ENCODE assay signal across 8 mouse cellular contexts in the genomic region with DNA sequence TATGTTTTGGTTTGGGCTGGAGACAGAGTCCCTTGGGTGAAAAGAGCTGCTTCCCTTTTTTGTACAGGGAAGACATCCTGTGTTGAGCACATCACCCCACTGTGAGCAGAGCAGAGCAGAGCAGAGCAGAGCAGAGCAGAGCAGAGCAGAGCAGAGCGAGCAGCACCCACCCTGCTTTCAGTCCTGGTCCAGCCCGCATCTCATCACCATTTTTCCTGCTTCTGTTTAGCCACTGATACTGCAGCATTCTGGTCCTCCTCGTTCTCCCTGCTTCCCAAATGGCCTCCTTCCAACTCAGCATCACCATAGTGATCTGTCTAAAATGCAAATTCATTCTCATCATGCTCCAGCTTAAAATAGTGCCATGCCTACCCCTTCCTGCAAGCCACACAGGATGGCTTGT.
DNase-seq lines count a peak whose midpoint lies in the region; ATAC-seq and TF ChIP-seq lines count a peak whose summit lies in the region.
"Had no signal": no experiment of that assay in that cellular context is flagged by ENCODE, and none has a peak within 500 bp of the region (broad histone marks: within the 10 kb centered on the region; RNA-seq: fewer than 3 reads in every experiment).

No protein-coding gene starts in this region.

- intact Hi-C loops in gastrocnemius, postnatal 36 days (cut with DNase I), result no loop called here

- H3K27ac ChIP-seq in forebrain, embryonic 16.5 days (ENCODE audit: low read length), result no peak overlapping the region
- H3K27ac ChIP-seq in neural tube, embryonic 13.5 days (replicated peaks), result no peak overlapping the region
- H3K27ac ChIP-seq in heart, embryonic 12.5 days (ENCODE audit: poor library complexity, severe bottlenecking), result no peak overlapping the region
- H3K27ac ChIP-seq in lung, postnatal 0 days (ENCODE audit: low read length), result no peak overlapping the region
- H3K27ac ChIP-seq: heart, embryonic 15.5 days had no signal

- H3K36me3 ChIP-seq in forebrain, embryonic 16.5 days (ENCODE audit: control insufficient read depth, insufficient read depth), result no peaks in the 10 kb centered on the region
- H3K36me3 ChIP-seq in neural tube, embryonic 13.5 days, result no peaks in the 10 kb centered on the region
- H3K36me3 ChIP-seq in heart, embryonic 12.5 days, result no peaks in the 10 kb centered on the region
- H3K36me3 ChIP-seq in lung, postnatal 0 days (ENCODE audit: insufficient read depth, low read length), result no peaks in the 10 kb centered on the region
- H3K36me3 ChIP-seq: heart, embryonic 15.5 days had no signal

- H3K4me1 ChIP-seq in forebrain, embryonic 16.5 days (replicated peaks; ENCODE audit: control insufficient read depth, insufficient read depth, low read length), result peaks cover 6% of the 10 kb centered on the region
- H3K4me1 ChIP-seq in neural tube, embryonic 13.5 days (replicated peaks), result peaks cover 6% of the 10 kb centered on the region; the same call in 1 of the 2 replicates
- H3K4me1 ChIP-seq in heart, embryonic 12.5 days (replicated peaks), result no peaks in the 10 kb centered on the region
- no peaks in the 10 kb centered on the region for H3K4me1 ChIP-seq in lung, postnatal 0 days (ENCODE audit: insufficient read depth, low read depth, low read length)
- H3K4me1 ChIP-seq: heart, embryonic 15.5 days had no signal

- no peak overlapping the region for H3K4me3 ChIP-seq in forebrain, embryonic 16.5 days (replicated peaks; ENCODE audit: low read length)
- H3K4me3 ChIP-seq in neural tube, embryonic 13.5 days, result no peak overlapping the region
- no peak overlapping the region for H3K4me3 ChIP-seq in heart, embryonic 12.5 days
- no peak overlapping the region for H3K4me3 ChIP-seq in lung, postnatal 0 days (ENCODE audit: low read depth, low read length)
- H3K4me3 ChIP-seq: heart, embryonic 15.5 days had no signal

- 32% methylated on average over 3 of the region's 3 CpGs for WGBS in forebrain, embryonic 16.5 days
- 50% methylated on average over 3 of the region's 3 CpGs for WGBS in neural tube, embryonic 13.5 days
- 54% methylated on average over 3 of the region's 3 CpGs for WGBS in heart, embryonic 12.5 days
- WGBS in lung, postnatal 0 days, result 56% methylated on average over 3 of the region's 3 CpGs

- TF ChIP-seq EP300 in lung, postnatal 0 days (IDR thresholded peaks at IDR 0.05), result no peak

- no peaks in the 10 kb centered on the region for H3K27me3 ChIP-seq in forebrain, embryonic 16.5 days (replicated peaks; ENCODE audit: control insufficient read depth, insufficient read depth, low read length)
- H3K27me3 ChIP-seq in neural tube, embryonic 13.5 days, result no peaks in the 10 kb centered on the region
- H3K27me3 ChIP-seq in heart, embryonic 12.5 days (replicated peaks), result no peaks in the 10 kb centered on the region
- H3K27me3 ChIP-seq in lung, postnatal 0 days (replicated peaks; ENCODE audit: insufficient read depth, low read length), result no peaks in the 10 kb centered on the region
- H3K27me3 ChIP-seq: heart, embryonic 15.5 days had no signal

- DNase-seq in cerebellum, adult 11-12 months, result peak; percentile 18
- peak; percentile 75 to 93 for DNase-seq in layer of hippocampus, postnatal 14 days (ENCODE audit: low spot score in 2 of 2)
- DNase-seq in gastrocnemius, postnatal 36 days, result no peak
- DNase-seq in lung, postnatal 0 days (ENCODE audit: low spot score), result no peak

- H3K9ac ChIP-seq in forebrain, embryonic 16.5 days (replicated peaks; ENCODE audit: low read depth, low read length), result no peak overlapping the region
- no peak overlapping the region for H3K9ac ChIP-seq in neural tube, embryonic 13.5 days
- no peak overlapping the region for H3K9ac ChIP-seq in heart, embryonic 12.5 days
- H3K9ac ChIP-seq in lung, postnatal 0 days (replicated peaks; ENCODE audit: low read depth), result no peak overlapping the region
- H3K9ac ChIP-seq: heart, embryonic 15.5 days had no signal

- peak; percentile 95 for ATAC-seq in forebrain, embryonic 16.5 days
- ATAC-seq in neural tube, embryonic 13.5 days (ENCODE audit: low read depth), result peak; percentile 59
- no peak for ATAC-seq in heart, embryonic 12.5 days (ENCODE audit: insufficient number of reproducible peaks, low FRiP score)
- ATAC-seq in lung, postnatal 0 days, result no peak

- TF ChIP-seq CTCF in lung, postnatal 0 days (IDR thresholded peaks at IDR 0.05), result no peak

- H3K4me2 ChIP-seq in forebrain, embryonic 16.5 days (ENCODE audit: low read length), result no peak overlapping the region
- H3K4me2 ChIP-seq in neural tube, embryonic 13.5 days, result no peak overlapping the region
- H3K4me2 ChIP-seq in heart, embryonic 12.5 days, result no peak overlapping the region
- no peak overlapping the region for H3K4me2 ChIP-seq in lung, postnatal 0 days (replicated peaks; ENCODE audit: low read depth, low read length)
- H3K4me2 ChIP-seq: heart, embryonic 15.5 days had no signal

- H3K9me3 ChIP-seq in forebrain, embryonic 16.5 days (ENCODE audit: control insufficient read depth, low read length), result no peaks in the 10 kb centered on the region
- H3K9me3 ChIP-seq in neural tube, embryonic 13.5 days, result no peaks in the 10 kb centered on the region
- H3K9me3 ChIP-seq in heart, embryonic 12.5 days (replicated peaks), result no peaks in the 10 kb centered on the region
- H3K9me3 ChIP-seq in lung, postnatal 0 days (ENCODE audit: low read length), result no peaks in the 10 kb centered on the region
- H3K9me3 ChIP-seq: heart, embryonic 15.5 days had no signal

Comparison
In these comparisons a context has a peak if more than half of its experiments do, and no peak if none do; other contexts are left out.
1. DNase-seq: peak in cerebellum, adult 11-12 months (single experiment) and layer of hippocampus, postnatal 14 days (2 of 2); none in gastrocnemius, postnatal 36 days (0 of 2) and lung, postnatal 0 days (single experiment).
2. ATAC-seq: peak in forebrain, embryonic 16.5 days (single experiment) and neural tube, embryonic 13.5 days (single experiment); none in heart, embryonic 12.5 days (single experiment) and lung, postnatal 0 days (single experiment).